Mouse (Mus musculus) cerebellum, adult 11 months (tissue): Measurements from ENCODE around the gene Usp35.
A peak's percentile ranks its signal among the peaks of the same experiment; 100 is the strongest.

Experiments
- DNase-seq: peaks from one replicate; pipeline ENCODE4 v3.0.0; 2022

Usp35 gene

GRCm38 (mm10) chr7:97313364-97313995 is 18.3 kb downstream of the Usp35 start:
- DNase-seq = no peak

GRCm38 (mm10) chr7:97312856-97313255 is 19.0 kb downstream of the Usp35 start:
- DNase-seq = no peak

GRCm38 (mm10) chr7:97312196-97312595 is 19.6 kb downstream of the Usp35 start:
- DNase-seq = no peak

- no peak for DNase-seq
These were observed 20.2 kb downstream of the Usp35 start for GRCm38 (mm10) chr7:97311620-97312019.

- DNase-seq = no peak
These were observed 21.5 kb downstream of the Usp35 start for GRCm38 (mm10) chr7:97310341-97310635.

GRCm38 (mm10) chr7:97309461-97310340 is 22.1 kb downstream of the Usp35 start:
- DNase-seq = no peak

GRCm38 (mm10) chr7:97307546-97307945 is 24.3 kb downstream of the Usp35 start:
- DNase-seq = no peak

- no peak for DNase-seq
These were observed 25.0 kb downstream of the Usp35 start for GRCm38 (mm10) chr7:97306813-97307212.

- no peak for DNase-seq
These were observed 26.6 kb downstream of the Usp35 start for GRCm38 (mm10) chr7:97305206-97305605.

GRCm38 (mm10) chr7:97304471-97304870 is 27.3 kb downstream of the Usp35 start:
- no peak for DNase-seq

GRCm38 (mm10) chr7:97303614-97304013 is 28.2 kb downstream of the Usp35 start:
- no peak for DNase-seq

GRCm38 (mm10) chr7:97302876-97303275 is 28.9 kb downstream of the Usp35 start:
- no peak for DNase-seq

GRCm38 (mm10) chr7:97302261-97302660 is 29.6 kb downstream of the Usp35 start:
- no peak for DNase-seq

GRCm38 (mm10) chr7:97301321-97301720 is 30.5 kb downstream of the Usp35 start:
- DNase-seq = no peak

GRCm38 (mm10) chr7:97300914-97301313 is 30.9 kb downstream of the Usp35 start:
- DNase-seq = no peak

- no peak for DNase-seq
These were observed 32.9 kb downstream of the Usp35 start for GRCm38 (mm10) chr7:97298943-97299342.

GRCm38 (mm10) chr7:97298279-97298678 is 33.5 kb downstream of the Usp35 start:
- DNase-seq = no peak

- DNase-seq = peak; percentile 36
These were observed 34.4 kb downstream of the Usp35 start for GRCm38 (mm10) chr7:97297466-97297865.

- DNase-seq = no peak
These were observed 34.8 kb downstream of the Usp35 start for GRCm38 (mm10) chr7:97296986-97297385.

GRCm38 (mm10) chr7:97271068-97271467 is 60.8 kb downstream of the Usp35 start:
- DNase-seq = no peak

GRCm38 (mm10) chr7:97270367-97270766 is 61.5 kb downstream of the Usp35 start:
- no peak for DNase-seq

- no peak for DNase-seq
These were observed 69.3 kb downstream of the Usp35 start for GRCm38 (mm10) chr7:97262541-97262940.
